Mouse (Mus musculus) brain, embryonic 18.5 days (tissue): ENCODE results near the gene Gak.

Experiments
- DNase-seq: peaks from one replicate; pipeline ENCODE4 v3.0.0-alpha.2; 2012; ENCODE audit warnings: low read depth, low spot score

Gak gene

DNA sequence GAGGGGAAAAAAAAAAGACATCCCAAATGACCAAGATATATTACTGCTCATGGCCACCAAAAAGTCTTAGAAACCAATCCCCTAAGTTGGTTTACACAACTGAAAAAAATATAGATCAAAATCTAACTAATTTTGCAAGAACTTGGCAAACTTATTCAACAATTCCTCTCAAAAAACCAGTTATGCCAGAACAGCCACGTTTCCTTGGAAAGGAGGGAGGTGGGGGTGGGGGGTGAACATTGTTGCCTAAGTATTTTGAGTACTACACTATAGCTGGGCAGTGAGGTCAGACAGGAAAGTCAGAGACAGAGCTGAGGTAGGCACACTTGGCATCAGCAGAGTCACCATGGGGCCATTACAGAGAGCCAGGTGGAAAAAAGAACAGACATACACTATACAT lies 29.6 kb downstream of the Gak start:
- no peak for DNase-seq

DNA sequence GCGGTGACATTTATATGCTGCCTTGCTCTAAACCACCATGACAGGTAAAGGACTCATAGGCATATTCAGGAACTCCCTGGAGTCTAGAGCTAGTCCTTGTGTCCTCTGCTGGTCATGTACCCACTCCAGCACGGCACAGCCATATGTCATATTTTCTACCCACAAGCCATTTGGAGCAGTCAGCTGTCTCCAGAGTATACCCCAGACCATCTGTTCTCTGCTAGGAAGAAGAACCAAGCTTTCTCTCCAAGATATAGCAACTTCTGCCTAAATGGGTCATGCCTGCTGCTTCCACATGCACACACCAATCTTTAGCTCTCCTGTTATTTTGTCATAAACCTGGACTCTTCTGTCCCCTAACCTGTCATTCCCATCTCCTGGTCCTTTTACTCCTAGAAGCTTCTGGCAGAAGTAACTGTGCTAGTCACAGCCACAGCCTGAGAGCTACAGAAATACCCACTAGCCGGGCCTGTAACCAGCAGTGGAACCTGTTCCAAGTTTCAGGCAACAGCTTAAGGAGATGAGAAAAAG lies 48.1 kb downstream of the Gak start:
- peak; percentile 1 for DNase-seq

DNA sequence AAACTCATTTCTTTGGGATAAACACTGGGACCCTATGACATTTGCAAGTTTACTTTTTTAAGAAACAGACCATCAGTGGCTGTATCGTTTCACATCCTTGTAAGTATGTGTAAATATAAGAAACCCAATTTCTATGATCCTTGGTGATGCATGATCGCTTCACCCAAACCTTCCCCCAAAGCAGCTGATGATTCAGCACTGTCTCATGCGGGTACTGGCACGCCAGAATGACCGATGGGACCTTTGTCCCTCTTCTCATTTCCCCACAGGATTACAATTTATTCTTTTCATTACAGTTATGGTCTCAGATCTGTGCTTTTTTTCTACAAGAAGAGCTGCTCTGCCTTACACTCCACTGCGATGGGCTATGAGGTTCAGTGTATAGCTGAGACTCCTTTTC lies 56.5 kb downstream of the Gak start:
- DNase-seq, result no peak

- no peak for DNase-seq
Measured at GRCm38 (mm10) chr5:108570991-108571390, 58.6 kb downstream of the Gak start.

GRCm38 (mm10) chr5:108567104-108567503 lies 62.5 kb downstream of the Gak start:
- DNase-seq, result no peak

DNA sequence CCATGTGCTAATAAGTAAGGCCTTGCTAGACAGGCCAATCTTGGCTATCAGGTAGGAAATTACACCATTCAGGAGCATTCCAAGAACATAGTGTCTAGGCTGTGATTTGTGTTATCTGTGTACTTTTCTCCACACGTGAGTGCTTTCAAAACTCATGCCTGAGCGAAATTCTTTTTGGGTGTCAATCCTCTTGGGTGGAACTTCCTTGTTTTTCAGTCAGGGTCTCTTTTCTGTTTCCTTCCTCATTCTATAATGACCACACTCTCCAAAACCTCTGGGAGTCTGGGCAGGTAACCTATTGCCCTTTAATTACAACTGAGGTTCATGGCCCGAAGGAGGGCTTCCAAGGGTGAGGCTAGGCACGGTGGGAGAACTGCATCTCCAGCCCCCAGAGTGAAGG lies 63.0 kb downstream of the Gak start:
- DNase-seq, result no peak

DNA sequence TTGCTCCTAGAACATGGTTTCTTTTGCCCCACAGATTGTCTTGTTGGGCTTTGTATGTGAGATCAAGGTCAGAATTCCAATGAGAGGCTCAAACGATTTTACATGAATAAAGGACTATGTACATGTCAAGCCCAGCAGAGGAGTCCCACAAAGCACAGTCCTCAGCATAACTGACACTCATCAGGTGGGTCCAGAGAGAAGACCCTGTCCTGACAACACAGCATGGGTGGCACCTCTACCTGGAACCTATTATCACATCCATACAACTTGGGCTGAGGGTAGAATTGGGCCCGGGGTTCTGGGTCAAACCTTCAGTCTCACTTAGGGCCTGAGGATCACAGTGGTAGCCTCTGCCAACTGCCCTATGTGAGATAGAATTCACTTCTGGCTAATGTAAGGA lies 64.2 kb downstream of the Gak start:
- no peak for DNase-seq

- DNase-seq, result no peak
Measured at GRCm38 (mm10) chr5:108564346-108564745, 65.2 kb downstream of the Gak start.

DNA sequence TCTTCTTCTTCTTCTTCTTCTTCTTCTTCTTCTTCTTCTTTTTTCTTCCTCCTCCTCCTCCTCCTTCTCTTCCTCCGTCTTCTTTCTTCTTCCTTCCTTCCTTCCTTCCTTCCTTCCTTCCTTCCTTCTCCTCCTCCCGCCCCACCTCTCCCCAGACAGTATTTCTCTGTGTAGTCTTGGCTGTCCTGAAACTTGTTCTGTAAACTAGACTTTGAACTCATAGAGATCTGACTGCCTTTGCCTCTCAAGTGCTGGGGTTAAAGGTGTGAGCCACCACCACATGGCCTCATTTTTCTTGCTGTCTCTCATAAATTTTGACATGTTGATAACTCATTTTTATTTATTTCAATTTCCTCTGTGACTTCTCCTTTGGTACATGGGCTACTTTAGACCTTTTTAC lies 67.1 kb downstream of the Gak start:
- DNase-seq, result no peak

- no peak for DNase-seq
Measured at GRCm38 (mm10) chr5:108556986-108557385, 72.6 kb downstream of the Gak start.

DNA sequence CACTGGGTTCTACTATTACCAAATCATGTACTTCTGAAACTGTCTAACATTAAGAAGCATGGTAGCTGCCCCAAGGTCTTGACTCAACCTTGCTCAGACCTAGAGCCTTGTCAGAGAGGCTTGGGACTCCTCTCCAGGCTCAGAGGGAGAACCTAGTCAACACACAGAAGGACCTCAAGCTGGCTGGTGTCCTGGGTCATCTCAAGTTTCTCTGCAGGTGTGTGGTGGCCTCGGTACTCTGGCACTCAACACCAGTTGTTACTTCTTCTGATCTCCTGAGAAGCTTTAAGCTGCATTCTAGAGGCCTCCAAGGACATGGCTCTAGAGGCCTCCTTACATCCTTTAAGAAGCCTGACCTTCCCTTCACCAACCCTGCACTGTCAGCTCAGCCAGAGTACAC lies 75.5 kb downstream of the Gak start:
- DNase-seq, result no peak

DNA sequence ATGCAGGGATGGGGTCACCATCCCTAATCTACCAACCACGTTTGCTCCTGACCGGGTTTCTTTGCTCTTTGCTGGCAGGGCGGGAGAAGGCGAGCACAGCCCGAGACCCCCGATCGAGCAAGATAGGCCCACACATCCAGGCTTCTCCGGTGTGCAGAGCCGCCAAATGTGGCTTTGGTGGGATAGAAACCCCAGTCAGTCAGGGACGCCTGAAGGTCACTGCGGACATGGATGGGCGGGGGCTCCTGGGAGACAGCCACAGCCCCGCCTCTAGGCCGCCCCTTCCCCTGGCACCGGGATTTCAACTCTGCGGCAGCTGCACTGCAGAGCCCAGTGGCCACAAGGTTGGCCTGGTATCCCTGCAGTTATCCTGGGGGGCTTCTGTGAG lies 79.4 kb downstream of the Gak start:
- DNase-seq, result no peak

DNA sequence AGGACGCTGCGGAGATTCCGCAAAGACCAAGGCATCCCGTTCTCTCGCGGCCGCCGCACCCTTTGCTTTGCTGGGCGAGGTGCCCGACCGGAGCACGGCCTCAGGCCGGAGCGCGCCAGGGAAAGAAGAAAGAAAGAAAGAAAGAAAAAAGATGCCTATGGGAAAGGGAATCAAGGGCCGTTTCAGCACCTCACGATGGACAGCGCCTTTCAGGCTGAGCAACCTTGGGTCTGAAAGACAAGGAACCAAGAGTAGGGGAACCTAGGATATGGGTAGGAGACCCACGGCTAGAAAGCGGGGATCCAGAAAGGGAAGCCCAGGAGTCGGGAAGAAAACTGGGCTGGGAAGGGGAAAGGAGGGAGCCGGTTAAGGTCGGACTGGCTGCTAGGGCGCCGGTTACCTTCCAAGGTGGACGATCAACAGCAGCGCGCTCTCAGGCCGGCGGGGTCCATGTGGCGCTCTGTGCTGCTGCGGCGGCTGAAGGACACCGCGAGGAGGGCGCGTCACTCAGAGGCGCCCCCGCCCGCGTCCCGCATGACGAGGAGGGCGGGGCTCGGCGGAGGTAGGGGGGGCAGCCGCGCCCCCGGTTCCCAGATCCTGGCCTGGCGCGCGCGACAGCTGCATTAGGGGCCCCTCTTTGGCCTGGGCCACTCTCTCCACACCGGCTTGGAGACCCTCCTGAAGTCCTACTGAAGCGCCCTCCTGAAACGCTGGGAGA lies 79.9 kb downstream of the Gak start, which contains the start of gene Cplx1:
TSS of gene Cplx1 (minus strand) at position 536 of the 718 bp plus-strand sequence.
- peak; percentile 49 for DNase-seq

- DNase-seq, result no peak
Measured at GRCm38 (mm10) chr5:108549137-108549488, 80.4 kb downstream of the Gak start.

- no peak for DNase-seq
Measured at GRCm38 (mm10) chr5:108547636-108548035, 81.9 kb downstream of the Gak start.

- DNase-seq, result no peak
Measured at GRCm38 (mm10) chr5:108543516-108544291, 85.9 kb downstream of the Gak start.

- no peak for DNase-seq
Measured at GRCm38 (mm10) chr5:108534188-108534587, 95.4 kb downstream of the Gak start.

DNA sequence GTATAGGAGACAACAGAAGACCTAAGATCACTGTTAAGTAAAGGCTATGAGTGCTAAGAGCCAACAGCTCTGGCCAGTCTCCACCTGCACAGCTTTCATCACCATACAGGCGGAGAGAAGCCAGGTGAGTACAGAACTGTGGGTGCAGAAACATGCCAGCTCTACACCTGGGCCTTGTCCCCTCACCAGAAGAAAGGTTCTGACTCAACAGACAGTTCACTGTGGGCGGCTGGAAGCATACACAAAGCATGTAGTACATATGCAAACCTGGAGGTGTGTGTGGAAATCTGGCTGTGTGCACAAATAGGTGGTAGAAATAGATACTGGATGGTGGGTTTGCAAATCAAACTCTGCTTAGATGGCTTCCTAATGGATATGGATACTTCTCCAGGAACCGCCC lies 107.0 kb downstream of the Gak start:
- DNase-seq, result no peak

DNA sequence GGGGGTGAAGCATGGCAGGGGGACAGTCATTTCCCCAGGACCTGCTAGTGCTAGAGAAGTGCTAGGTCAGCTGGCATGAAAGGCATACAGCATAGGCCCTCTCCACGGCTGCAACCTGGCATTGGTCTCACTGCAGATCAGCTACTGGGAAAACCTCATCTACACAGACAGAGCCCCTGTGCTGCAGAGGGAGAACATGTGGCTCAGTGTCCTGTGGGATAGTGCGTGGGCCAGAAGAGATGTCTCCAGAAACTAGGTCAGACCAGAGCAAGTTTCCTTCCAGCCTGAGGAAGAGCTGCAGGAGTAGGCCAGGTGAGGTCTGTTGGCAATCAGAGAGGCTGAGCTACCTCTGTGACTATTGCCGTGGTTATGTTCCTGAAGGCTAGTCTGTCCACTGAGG lies 107.7 kb downstream of the Gak start:
- no peak for DNase-seq

DNA sequence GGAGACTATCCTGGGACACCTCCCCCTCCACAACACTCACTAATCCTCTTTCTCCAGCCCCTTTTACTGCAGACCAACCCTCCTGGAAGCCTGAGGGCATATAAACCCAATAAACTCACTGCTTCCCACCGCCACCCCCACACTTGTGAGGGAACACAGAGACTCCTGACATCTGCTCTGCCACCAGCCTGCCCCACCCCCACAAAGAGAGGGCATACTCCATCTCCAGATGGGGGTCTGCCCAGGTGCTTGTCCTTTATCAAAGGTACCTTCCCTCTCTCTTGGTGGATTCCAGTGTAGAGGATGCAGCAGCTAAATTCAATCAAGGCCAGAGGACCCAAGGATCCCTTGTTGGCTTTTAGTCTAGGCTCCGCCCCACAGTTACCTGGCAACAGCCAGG lies 108.5 kb downstream of the Gak start:
- no peak for DNase-seq

DNA sequence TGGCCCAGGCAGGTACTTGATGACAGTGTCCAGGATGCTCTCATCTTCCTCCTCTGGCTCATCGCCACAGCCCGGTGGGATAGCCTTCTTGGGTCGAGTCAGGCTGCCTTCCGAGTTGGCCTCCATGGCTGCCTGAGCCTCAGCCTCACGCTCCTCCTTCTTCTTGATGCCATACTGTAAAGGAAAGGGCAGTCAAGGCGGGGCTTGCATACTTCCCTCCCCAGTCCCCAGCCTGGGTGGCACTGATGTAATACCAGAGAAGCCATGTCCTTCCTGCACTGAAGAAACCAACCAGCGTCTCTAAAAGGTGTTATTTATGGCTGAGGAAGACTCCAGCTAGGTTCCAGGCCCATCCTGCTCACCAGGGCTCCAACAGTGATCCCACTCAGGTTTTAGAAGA lies 109.4 kb downstream of the Gak start:
- DNase-seq, result no peak
